Mouse (Mus musculus) yolk sac, embryonic 10.5 days (tissue): Measurements from ENCODE around the gene Arhgef40.

Experiments used
- DNase-seq: peaks from one replicate; pipeline ENCODE4 v3.0.0-alpha.2; 2017; ENCODE audit warnings: low spot score

Arhgef40 gene

GRCm38 (mm10) chr14:52003981-52004495 is 19.5 kb downstream of the Arhgef40 start:
- no peak for DNase-seq

GRCm38 (mm10) chr14:52005141-52005540 is 20.6 kb downstream of the Arhgef40 start:
- DNase-seq: no peak

GRCm38 (mm10) chr14:52005616-52006015 is 21.1 kb downstream of the Arhgef40 start:
- no peak for DNase-seq

GRCm38 (mm10) chr14:52006241-52006640 is 21.7 kb downstream of the Arhgef40 start:
- no peak for DNase-seq

- DNase-seq: no peak
Observed at GRCm38 (mm10) chr14:52006771-52007170, 22.3 kb downstream of the Arhgef40 start.

GRCm38 (mm10) chr14:52008321-52009203 is 24.0 kb downstream of the Arhgef40 start:
- peak; percentile 81 for DNase-seq

GRCm38 (mm10) chr14:52009361-52009760 is 24.8 kb downstream of the Arhgef40 start:
- no peak for DNase-seq

GRCm38 (mm10) chr14:52009841-52010240 is 25.3 kb downstream of the Arhgef40 start:
- no peak for DNase-seq

- DNase-seq: peak; percentile 73
Observed at GRCm38 (mm10) chr14:52010446-52011111, 26.1 kb downstream of the Arhgef40 start.

- no peak for DNase-seq
Observed at GRCm38 (mm10) chr14:52011683-52012082, 27.2 kb downstream of the Arhgef40 start.

GRCm38 (mm10) chr14:52012085-52012484 is 27.6 kb downstream of the Arhgef40 start:
- no peak for DNase-seq

GRCm38 (mm10) chr14:52012553-52012952 is 28.0 kb downstream of the Arhgef40 start:
- DNase-seq: no peak

GRCm38 (mm10) chr14:52013021-52013610 is 28.6 kb downstream of the Arhgef40 start:
- DNase-seq: no peak

- DNase-seq: peak; percentile 47
Observed at GRCm38 (mm10) chr14:52013771-52014219, 29.3 kb downstream of the Arhgef40 start.

GRCm38 (mm10) chr14:52014271-52014760 is 29.8 kb downstream of the Arhgef40 start:
- peak; percentile 18 for DNase-seq

- DNase-seq: peak; percentile 88
Observed at GRCm38 (mm10) chr14:52014761-52015311, 30.3 kb downstream of the Arhgef40 start.

- DNase-seq: no peak
Observed at GRCm38 (mm10) chr14:52015445-52016100, 31.1 kb downstream of the Arhgef40 start, which contains the start of gene Tmem253. TSS of gene Tmem253 (plus strand) at chr14:52015658.

- peak; percentile 75 for DNase-seq
Observed at GRCm38 (mm10) chr14:52016625-52017405, 32.3 kb downstream of the Arhgef40 start.

- DNase-seq: no peak
Observed at GRCm38 (mm10) chr14:52017662-52018061, 33.1 kb downstream of the Arhgef40 start.

- peak; percentile 25 for DNase-seq
Observed at GRCm38 (mm10) chr14:52018248-52019050, 33.9 kb downstream of the Arhgef40 start.
